Mouse (Mus musculus) lung, embryonic 15.5 days (tissue): ENCODE results near the gene Clca2. TPM values are rescaled to one million over a fixed set of nuclear protein-coding genes. Genes with fewer than 3 reads are reported as not detected.

Experiments used
- ATAC-seq: fragments of 200-750 bp; cut with Nextera tagmentation; 2 replicates; pipeline ENCODE4 v1.8.0; 2017; ENCODE audit warnings: moderate number of reproducible peaks, borderline replicate concordance; ENCODE audit not compliant: low FRiP score, low TSS enrichment; ENCODE audit errors: extremely low read depth
- H3K27ac ChIP-seq: fragments of 300-500 bp; sonication (generic); 2 replicates; pipeline ENCODE4 v1.5.1; 2015; ENCODE audit warnings: moderate library complexity, mild to moderate bottlenecking, inconsistent platforms
- H3K27me3 ChIP-seq: fragments of 300-500 bp; sonication (generic); 2 replicates; pipeline ENCODE4 v1.6.1; 2015; ENCODE audit warnings: inconsistent platforms
- H3K36me3 ChIP-seq: fragments of 300-500 bp; sonication (generic); 2 replicates; pipeline ENCODE4 v1.6.1; 2015; ENCODE audit warnings: inconsistent platforms
- H3K4me1 ChIP-seq: fragments of 300-500 bp; sonication (generic); 2 replicates; pipeline ENCODE4 v1.6.1; 2015; ENCODE audit warnings: inconsistent platforms
- H3K4me2 ChIP-seq: fragments of 300-500 bp; sonication (generic); 2 replicates; pipeline ENCODE4 v1.6.1; 2015; ENCODE audit warnings: inconsistent platforms, mild to moderate bottlenecking, moderate library complexity
- H3K4me3 ChIP-seq: fragments of 300-500 bp; sonication (generic); 2 replicates; pipeline ENCODE4 v1.5.1; 2015; ENCODE audit warnings: mild to moderate bottlenecking, inconsistent platforms
- H3K9ac ChIP-seq: fragments of 300-500 bp; sonication (generic); 2 replicates; pipeline ENCODE4 v1.6.1; 2015; ENCODE audit warnings: inconsistent platforms
- H3K9me3 ChIP-seq: fragments of 300-500 bp; sonication (generic); 2 replicates; pipeline ENCODE4 v1.6.1; 2016; ENCODE audit warnings: inconsistent platforms
- WGBS: fragments of 180-500 bp; shearing (Covaris S2); methylation state at CpG from one replicate; pipeline ENCODE4 v1.1.7; 2015; 5-methylcytosine and 5-hydroxymethylcytosine counted together
- polyA plus RNA-seq: library from polyadenylated mRNA; unstranded; fragments of >200 nt; fragmentation: Nextera tagmentation; extraction: Ambion mirVana; gene quantifications from 2 replicates; pipeline ENCODE4 v1.2.1, GENCODE M21; 2015

The Clca2 gene
- polyA plus RNA-seq, 1 experiment from 2014 or later: 0.37 TPM

DNA sequence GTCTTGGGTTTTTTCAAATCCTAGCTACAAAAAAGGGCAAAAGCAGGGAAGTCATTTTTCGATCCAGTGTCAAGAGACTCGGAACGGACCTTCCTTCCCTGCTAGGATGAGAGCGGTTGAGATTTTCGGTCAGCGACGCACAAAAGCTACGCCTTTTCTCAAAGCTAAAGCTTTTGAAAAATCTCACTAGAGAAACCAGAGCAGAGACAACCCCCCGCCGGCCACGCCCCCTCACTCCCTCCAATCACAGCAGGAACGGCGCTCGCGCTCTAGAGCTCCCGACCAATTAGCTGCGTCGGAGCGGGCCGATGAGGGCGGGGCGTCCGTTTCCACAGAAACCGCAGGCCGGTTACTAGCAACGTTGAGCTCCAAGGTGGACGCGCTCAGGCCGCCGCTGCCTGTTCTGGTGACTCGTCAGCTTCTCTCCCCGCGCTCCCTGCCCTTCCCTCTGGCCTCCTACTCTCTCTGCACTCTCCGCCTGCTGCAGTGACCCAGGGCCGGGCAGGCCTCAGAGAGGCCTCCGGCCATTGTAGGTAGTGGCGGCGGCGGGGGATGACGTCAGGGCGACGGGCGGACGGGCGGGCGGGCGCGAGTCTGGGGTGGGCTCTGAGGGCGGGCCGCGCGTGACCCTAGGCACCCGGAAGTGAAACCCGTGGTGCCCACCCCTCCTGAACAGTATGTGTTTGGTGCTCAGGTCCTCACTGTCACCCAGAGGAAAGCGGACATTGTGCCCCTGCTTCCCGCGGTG lies 19.2 kb upstream of the Clca2 start, which contains the start of gene Odf2l:
Odf2l (plus strand) TSS at position 335 of the 748 bp plus-strand sequence.
- no peaks in the 10 kb centered on the region for H3K36me3 ChIP-seq
- H3K9me3 ChIP-seq: no peaks in the 10 kb centered on the region
- H3K4me3 ChIP-seq: peak within 1 kb of the TSS; percentile 91
- H3K9ac ChIP-seq: peak within 1 kb of the TSS; percentile 92
- peak within 1 kb of the TSS; percentile 99 for H3K27ac ChIP-seq
- H3K27me3 ChIP-seq: no peaks in the 10 kb centered on the region
- under 1% methylated on average over 55 of the region's 57 CpGs for WGBS
- peaks cover 8% of the 10 kb centered on the region for H3K4me1 ChIP-seq
- peak; percentile 99 for ATAC-seq
- peak within 1 kb of the TSS; percentile 78 for H3K4me2 ChIP-seq

DNA sequence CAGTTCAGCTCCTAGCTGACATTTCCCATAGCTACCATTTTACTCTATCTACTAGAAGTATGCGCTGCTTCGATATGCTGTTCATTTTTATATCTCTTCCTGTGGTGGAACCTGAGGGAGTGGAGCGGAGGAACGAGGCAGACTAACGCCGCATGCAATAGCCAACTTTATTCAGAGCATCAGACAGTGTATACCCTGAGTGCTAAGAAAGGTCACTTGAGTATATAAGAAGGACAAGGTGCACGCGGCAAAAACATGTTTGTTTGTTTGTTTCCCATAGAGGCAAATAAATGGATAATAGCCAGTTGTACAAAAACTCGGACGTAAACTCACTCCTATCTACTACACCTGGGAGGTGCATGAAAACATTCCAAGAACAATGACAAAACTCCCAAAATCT lies 18.4 kb upstream of the Clca2 start:
- H3K27me3 ChIP-seq: no peaks in the 10 kb centered on the region
- no peaks in the 10 kb centered on the region for H3K9me3 ChIP-seq
- peak overlapping the region; percentile 99 for H3K27ac ChIP-seq
- peak overlapping the region; percentile 71 for H3K4me2 ChIP-seq
- H3K36me3 ChIP-seq: no peaks in the 10 kb centered on the region
- WGBS: 72% methylated on average over 10 of the region's 10 CpGs
- ATAC-seq: no peak
- H3K4me1 ChIP-seq: peaks cover 8% of the 10 kb centered on the region
- H3K9ac ChIP-seq: peak overlapping the region; percentile 92
- H3K4me3 ChIP-seq: peak overlapping the region; percentile 91

DNA sequence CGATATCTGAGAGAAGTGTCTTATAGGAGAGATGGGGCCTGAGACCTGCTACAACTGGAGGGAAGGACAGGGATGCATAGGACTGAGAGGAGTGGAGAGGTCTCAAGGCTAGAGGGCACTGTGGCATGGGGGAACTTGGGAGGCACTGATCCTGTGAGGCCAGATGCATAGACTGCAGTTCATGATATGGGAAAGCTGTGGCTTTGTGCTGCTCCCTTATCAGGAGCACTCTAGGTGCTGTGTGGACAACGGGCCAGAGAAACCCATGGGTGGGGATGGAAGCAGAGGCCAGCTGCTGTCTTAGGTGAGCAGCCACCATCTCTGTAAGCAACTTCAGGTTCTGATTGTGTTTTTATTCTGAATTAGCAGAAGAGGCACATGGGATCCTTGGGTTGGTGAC lies 15.9 kb upstream of the Clca2 start:
- Histone ChIP-seq H3K27ac (no peak overlapping the region), H3K4me1 (peaks cover 8% of the 10 kb centered on the region), H3K27me3 (no peaks in the 10 kb centered on the region), H3K4me2 (no peak overlapping the region), H3K36me3 (no peaks in the 10 kb centered on the region), H3K4me3 (no peak overlapping the region), H3K9ac (no peak overlapping the region), H3K9me3 (no peaks in the 10 kb centered on the region)
- ATAC-seq: no peak
- WGBS: 88% methylated on average over 2 of the region's 2 CpGs

DNA sequence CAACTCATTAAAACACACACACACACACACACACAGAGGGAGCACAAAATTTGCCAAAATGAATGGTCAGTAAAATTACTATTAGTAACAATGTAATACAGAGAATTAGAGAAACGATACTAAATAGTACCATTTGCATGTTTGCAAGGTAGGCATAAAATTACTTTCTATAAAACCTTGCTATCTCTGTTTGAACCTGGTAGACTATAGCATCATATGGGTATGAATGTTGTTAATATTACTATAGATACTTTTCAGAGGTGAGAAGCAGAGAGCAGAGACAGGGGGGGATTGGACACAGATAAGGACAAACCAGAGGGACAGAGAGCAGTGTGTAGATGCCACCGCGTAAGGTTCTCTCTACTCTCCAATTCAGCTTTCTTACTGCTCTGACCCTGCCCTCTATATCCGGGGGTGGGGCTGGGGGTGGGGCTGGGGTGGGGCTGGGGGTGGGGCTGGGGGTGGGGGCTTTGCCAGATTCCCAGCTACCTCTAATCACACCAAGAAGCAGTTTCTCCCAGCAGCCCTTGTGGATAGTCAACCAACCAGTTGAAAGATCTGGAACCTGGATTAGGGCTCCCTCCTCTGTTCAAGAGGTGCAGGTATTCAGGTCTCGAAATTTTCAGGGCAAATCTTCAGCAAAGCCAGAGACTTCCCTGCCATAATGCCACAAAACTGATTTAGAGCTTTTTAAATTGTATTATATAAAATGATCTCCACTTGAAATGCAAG lies 6.7 kb upstream of the Clca2 start:
- H3K9me3 ChIP-seq: no peaks in the 10 kb centered on the region
- WGBS: 81% methylated on average over 4 of the region's 5 CpGs
- peaks cover 5% of the 10 kb centered on the region; the same call in 1 of the 2 replicates for H3K4me1 ChIP-seq
- no peak for ATAC-seq
- H3K27me3 ChIP-seq: no peaks in the 10 kb centered on the region
- H3K4me2 ChIP-seq: no peak overlapping the region
- H3K27ac ChIP-seq: no peak overlapping the region
- H3K36me3 ChIP-seq: no peaks in the 10 kb centered on the region
- H3K9ac ChIP-seq: no peak overlapping the region
- H3K4me3 ChIP-seq: no peak overlapping the region

DNA sequence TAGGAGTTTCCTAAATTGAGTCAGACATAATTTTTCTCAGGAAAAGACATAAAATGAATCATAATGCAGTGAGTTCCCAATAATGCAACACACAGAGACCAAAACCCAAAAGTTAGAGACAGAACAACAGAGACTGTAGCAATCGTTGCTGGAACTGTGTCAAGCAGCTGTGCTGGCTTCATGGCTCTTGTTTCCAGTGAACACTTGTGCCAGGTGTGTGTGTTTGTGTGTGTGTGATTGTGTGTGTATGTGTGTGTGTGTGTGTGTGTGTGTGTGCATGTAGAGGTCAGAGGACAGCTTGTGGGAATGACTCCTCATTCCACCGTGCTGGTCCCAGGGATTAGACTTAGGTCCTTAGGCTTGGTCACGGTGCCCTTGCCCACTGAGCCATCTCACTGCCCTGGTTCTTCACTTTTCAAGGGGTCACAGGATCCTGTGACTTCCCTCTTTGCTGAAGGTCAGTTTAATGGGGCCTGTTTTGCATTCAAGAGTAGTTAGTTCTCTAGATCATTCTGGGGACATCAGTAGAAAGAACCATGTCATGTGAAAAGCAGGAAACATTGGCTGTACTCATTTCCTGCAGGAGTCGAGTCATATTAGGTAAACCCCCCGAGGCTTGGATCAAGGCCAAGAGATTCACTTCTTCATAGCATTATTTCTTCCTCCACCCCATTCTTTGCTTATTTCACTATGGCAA lies 6.0 kb upstream of the Clca2 start:
- no peak for ATAC-seq
- H3K4me2 ChIP-seq: no peak overlapping the region
- WGBS: 54% methylated on average over 5 of the region's 5 CpGs
- H3K4me3 ChIP-seq: no peak overlapping the region
- no peaks in the 10 kb centered on the region for H3K27me3 ChIP-seq
- no peak overlapping the region for H3K9ac ChIP-seq
- no peaks in the 10 kb centered on the region for H3K9me3 ChIP-seq
- peaks cover 5% of the 10 kb centered on the region; the same call in 1 of the 2 replicates for H3K4me1 ChIP-seq
- H3K27ac ChIP-seq: no peak overlapping the region
- H3K36me3 ChIP-seq: no peaks in the 10 kb centered on the region

DNA sequence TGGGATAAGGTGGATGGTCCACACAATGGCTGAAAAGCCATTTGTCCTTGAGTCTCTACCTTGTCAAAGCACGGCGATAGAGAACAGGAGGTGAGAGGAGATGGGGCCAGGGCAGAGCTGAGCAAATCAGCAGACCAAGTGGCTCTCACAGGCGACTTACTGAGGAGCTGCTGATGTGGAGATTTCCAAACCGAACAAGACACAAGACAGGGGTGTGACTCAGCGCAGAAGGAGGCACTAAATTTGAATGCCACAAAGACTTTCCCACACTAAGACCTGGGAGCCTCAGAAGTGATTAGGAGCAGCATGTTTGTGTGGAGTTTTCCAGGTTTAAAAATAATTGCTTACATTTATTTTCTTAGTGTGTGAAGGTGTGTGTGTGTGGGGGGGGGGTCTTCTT lies 4.5 kb upstream of the Clca2 start:
- 32% methylated on average over 5 of the region's 5 CpGs for WGBS
- Histone ChIP-seq H3K36me3 (no peaks in the 10 kb centered on the region), H3K27ac (no peak overlapping the region), H3K9ac (no peak overlapping the region), H3K4me3 (no peak overlapping the region), H3K9me3 (no peaks in the 10 kb centered on the region), H3K4me2 (no peak overlapping the region), H3K4me1 (peaks cover 5% of the 10 kb centered on the region; the same call in 1 of the 2 replicates), H3K27me3 (no peaks in the 10 kb centered on the region)
- no peak for ATAC-seq

DNA sequence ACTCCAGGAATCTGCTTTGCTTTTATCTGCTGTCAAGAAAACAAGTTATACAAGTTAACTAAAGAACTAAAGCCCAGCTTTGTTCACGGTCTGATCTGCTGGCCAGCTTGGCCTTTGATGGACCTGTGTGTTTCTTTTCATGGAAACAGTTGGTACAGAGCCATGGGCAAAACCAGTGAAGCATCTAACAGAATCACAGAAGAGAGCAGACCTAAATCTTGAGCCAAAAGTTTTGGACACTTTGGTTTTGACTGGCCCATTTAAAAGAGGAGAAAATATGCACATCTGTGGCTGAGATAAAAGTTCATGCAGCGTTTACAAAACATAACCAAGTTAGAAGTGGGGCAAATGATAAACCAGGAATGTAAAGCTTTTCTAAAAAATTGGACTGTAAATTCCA lies 4.1 kb upstream of the Clca2 start:
- no peaks in the 10 kb centered on the region for H3K36me3 ChIP-seq
- H3K4me2 ChIP-seq: no peak overlapping the region
- no peaks in the 10 kb centered on the region for H3K27me3 ChIP-seq
- no peak for ATAC-seq
- H3K4me1 ChIP-seq: peaks cover 5% of the 10 kb centered on the region; the same call in 1 of the 2 replicates
- 48% methylated on average over 2 of the region's 2 CpGs for WGBS
- H3K9ac ChIP-seq: no peak overlapping the region
- no peak overlapping the region for H3K27ac ChIP-seq
- H3K4me3 ChIP-seq: no peak overlapping the region
- H3K9me3 ChIP-seq: no peaks in the 10 kb centered on the region

DNA sequence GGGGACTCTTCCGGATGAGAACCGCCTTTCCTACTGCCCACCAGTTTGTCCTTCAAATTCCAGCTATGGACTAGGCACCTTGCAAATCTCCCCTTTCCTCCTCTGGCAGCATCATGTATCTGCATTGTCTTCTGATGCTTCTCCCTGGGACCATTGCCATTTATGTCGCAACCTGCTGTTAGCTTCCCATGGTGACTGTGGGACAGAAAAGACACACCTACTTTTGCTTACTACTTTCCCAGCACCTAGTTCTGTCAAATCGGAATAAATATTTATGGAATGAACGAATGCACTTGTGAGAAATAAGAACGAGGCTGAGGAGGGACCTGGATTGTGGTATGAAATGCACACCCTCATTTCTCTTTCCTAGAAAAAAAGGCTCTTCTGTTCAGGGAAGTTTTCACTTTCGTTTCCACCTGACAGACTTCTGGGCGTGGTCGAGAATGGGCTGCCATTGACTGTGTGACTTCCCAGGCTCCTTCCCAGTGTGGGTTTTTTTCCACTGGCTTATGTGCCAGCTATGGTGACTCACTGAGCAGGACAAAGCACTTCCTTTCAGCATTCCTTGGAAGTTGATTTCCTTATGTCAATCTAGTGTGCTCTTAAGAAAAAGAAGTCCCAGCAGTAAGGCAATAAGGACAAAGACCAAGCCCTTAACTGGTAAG lies 2.8 kb upstream of the Clca2 start:
- ATAC-seq: 0 out of 2 replicates have a peak, but pooled peaks have one; percentile 35
- WGBS: 63% methylated on average over 9 of the region's 9 CpGs
- Histone ChIP-seq H3K9me3 (no peaks in the 10 kb centered on the region), H3K9ac (no peak overlapping the region), H3K27me3 (no peaks in the 10 kb centered on the region), H3K4me1 (peaks cover 5% of the 10 kb centered on the region; the same call in 1 of the 2 replicates), H3K4me2 (peak overlapping the region; percentile 8; the same call in 1 of the 2 replicates), H3K27ac (no peak overlapping the region), H3K36me3 (no peaks in the 10 kb centered on the region), H3K4me3 (no peak overlapping the region)

DNA sequence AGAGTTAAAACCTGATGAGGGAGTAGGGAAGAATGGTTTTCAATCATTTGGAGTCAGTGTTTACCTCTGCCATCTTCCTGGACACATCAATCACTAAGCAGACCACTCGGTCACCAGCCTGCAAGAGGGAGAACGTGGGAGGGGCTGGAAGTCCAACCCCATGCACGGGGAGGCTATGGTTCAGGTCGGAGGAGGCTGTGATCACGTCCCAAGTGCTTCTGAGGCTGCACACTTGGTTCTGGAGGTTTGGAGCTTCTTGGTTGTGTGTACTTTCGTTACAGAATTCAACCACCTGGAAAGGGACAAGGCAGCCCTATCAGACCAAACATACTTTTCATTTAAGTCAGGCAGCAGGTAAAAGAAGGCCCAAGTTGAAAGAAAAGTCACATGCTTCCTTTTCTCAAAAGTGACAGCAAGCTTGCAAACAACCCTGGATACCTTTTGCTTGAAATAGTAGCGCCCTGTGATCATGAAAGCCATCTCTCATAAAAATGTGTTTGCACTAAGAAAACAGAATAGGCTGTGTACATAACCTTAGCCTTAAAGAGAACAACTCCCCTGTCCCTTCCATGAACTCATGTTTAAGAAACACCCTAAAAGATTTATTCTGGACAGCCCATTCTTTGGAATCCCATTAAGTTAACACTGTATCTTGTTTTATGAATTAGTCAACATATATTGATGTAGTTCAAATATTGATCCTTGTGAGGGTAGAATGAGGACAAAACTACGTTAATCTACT lies 11.2 kb downstream of the Clca2 start:
- Histone ChIP-seq H3K27me3 (no peaks in the 10 kb centered on the region), H3K4me1 (no peaks in the 10 kb centered on the region), H3K4me2 (no peak overlapping the region), H3K9ac (no peak overlapping the region), H3K9me3 (no peaks in the 10 kb centered on the region), H3K36me3 (no peaks in the 10 kb centered on the region), H3K4me3 (no peak overlapping the region), H3K27ac (no peak overlapping the region)
- 32% methylated on average over 8 of the region's 8 CpGs for WGBS
- ATAC-seq: no peak

DNA sequence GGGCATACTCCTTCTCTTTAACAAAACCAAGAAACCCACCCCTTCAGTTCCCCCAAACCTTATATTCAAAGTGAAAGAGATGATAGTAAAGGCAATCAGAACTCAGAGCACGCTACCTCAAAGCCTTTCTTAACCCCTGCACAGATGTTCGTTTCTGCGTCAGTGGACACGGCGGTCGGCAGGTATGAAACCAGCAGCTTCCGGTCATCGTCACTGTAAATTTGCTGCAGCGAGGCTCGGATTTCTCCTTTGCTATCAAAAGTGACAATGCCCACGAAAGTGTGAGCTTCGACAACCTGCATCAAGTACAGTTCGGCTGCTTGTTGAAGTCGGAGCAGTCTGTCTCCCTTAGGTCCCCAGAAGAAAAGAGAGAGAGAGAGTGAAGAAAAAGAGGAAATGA lies 13.1 kb downstream of the Clca2 start:
- Histone ChIP-seq H3K9ac (no peak overlapping the region), H3K4me1 (no peaks in the 10 kb centered on the region), H3K4me2 (no peak overlapping the region), H3K9me3 (no peaks in the 10 kb centered on the region), H3K4me3 (no peak overlapping the region), H3K36me3 (no peaks in the 10 kb centered on the region), H3K27ac (no peak overlapping the region), H3K27me3 (no peaks in the 10 kb centered on the region)
- ATAC-seq: no peak
- 88% methylated on average over 14 of the region's 14 CpGs for WGBS

DNA sequence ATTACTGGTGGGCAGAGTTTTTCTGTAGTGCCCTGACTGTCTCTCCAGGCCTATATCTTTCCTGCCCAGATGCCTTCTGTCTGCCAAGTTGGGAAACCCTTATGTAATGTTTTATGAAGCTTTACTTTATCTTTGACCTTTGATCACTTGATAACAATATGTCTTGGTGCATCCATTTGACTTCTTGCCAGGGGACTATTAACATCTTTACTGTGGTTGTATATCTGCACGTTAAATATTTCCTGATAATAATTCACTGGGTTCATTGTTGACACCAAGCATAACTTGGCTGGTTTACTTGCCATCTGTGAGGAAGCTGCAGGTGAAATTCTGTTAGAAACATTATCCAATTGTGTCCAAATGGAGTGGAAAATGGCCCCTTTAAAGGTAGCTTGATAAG lies 16.2 kb downstream of the Clca2 start:
- no peak for ATAC-seq
- no peaks in the 10 kb centered on the region for H3K36me3 ChIP-seq
- H3K4me2 ChIP-seq: no peak overlapping the region
- no peak overlapping the region for H3K9ac ChIP-seq
- H3K9me3 ChIP-seq: no peaks in the 10 kb centered on the region
- no peak overlapping the region for H3K27ac ChIP-seq
- no peaks in the 10 kb centered on the region for H3K4me1 ChIP-seq
- no peak overlapping the region for H3K4me3 ChIP-seq
- 47% methylated on average over 1 of the region's 1 CpGs for WGBS
- no peaks in the 10 kb centered on the region for H3K27me3 ChIP-seq
